Mouse (Mus musculus) Patski (cell line): ENCODE measurements at regions not wholly inside any gene's neighbourhood (a gene's known extent, or its start where the extent isn't known, plus 50 kb on each side); places are given as distances from the start of the nearest gene placed in this dataset.

Source experiments
- ATAC-seq: fragments of 100-300 bp; one replicate; pipeline ENCODE4 v1.8.0; 2021
- CTCF ChIA-PET: fragments of 350-600 bp; sonication (Branson Sonifier 250); formaldehyde crosslinking; loops from one replicate; lab custom pipeline; 2022; ENCODE audit warnings: inconsistent platforms; lab: Charles Lee
- POLR2A ChIA-PET: fragments of 350-600 bp; sonication (Branson Sonifier 250); formaldehyde crosslinking; loops from one replicate; lab custom pipeline; 2022; ENCODE audit warnings: antibody characterized with exemption, inconsistent platforms; lab: Charles Lee
- DNase-seq: peaks from one replicate; pipeline ENCODE4 v3.0.0-alpha.2; 2011; ENCODE audit warnings: low read depth, low spot score
- H3K27me3 ChIP-seq: fragments of 371-371 bp; one replicate; pipeline ENCODE4 v1.5.1; 2021
- CTCF ChIP-seq: fragments of 100-300 bp; IDR thresholded peaks from one replicate; pipeline ENCODE4 v1.5.1; 2021
- in situ Hi-C: fragments of 300-500 bp; cut with MboI; formaldehyde crosslinking; loops from 3 replicates; pipeline ENCODE4 v1.11.1; 2018; ENCODE audit warnings: low pct_unique_long_range_greater_than_20kb, mixed read lengths

GRCm38 (mm10) chr1:57325585-57326165, 51.7 kb upstream of the 1700066M21Rik start:
- CTCF ChIA-PET, result no interaction called here
- no peak for ATAC-seq
- peaks cover 52% of the 10 kb centered on the region for H3K27me3 ChIP-seq
- POLR2A ChIA-PET, result no interaction called here
- TF ChIP-seq CTCF, result no peak
- no peak for DNase-seq
- in situ Hi-C loops, result no loop called here
